Mouse (Mus musculus): Measurements from ENCODE around the gene Alox5ap. TPM values are rescaled to one million over a fixed set of nuclear protein-coding genes. Genes with fewer than 3 reads are reported as not detected.

The Alox5ap gene
- total RNA-seq, 1 experiment from 2014 or later, result 7.8 TPM

DNA sequence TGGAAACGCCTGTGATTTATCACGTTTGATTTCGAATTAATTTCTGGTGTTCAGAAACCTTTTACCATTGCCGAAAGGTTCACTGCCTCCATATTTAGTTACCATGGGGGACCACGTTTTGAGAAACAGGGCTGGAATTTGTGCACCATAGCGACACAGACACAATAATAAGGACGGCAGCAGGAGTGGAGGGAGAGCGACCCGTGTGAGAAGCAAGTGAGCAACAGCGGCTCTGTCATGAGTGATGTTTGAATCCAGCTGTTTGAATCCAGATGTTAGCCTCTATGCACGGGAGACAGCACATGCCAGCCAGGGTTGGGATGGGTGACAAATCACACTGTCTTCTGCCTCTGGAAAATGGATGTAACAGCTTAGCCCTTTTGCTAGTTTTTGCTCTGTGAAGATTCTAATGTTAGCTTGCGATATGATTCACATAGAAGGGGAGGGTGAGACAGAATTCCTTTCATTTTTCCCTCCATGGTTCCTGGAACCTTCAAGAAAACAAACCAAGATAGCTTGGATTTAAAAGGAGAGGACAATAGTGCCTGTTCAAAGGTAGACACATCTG is 50.0 kb downstream of the Alox5ap start:
- no peak for DNase-seq

DNA sequence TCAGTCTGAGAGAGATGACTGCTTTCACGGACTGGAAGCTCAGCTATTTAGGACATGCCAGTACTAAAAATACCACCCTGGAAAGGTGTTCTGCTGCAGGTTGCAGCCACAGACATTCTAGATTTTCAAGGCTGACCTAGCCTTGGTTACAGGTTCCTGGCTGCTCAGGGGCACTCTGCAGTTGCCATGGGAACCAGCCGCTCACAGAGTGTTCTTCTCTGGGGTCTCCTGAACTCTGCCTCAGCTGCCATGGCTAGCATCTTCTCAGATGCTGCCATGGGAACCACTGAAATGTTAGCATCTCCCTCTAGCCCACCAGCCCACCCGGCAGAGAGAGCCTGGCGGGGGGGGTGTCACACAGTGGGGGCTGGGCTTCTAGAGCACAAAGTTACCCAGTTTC is 52.4 kb downstream of the Alox5ap start:
- DNase-seq, result no peak

DNA sequence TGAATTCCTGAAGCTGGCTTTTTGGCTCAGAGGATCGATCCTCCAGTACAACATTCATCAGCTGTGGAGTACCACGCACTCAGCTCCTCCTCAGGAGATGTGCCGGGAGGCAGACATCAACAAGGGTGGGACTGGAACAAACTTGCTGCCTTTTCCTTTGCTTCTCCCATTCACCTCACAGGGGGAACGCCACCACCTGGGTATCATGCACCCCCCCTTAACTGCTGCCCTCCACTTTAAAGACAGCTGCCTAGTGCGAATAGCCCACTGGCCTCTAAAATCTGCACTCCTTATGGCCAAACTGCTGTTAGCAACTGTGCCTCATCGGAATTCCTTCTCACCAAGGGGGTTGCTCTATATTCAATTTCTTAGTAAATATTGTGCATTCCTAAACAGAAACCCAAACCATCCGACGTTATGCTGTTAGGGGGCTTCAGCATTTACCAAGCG is 55.3 kb downstream of the Alox5ap start:
- DNase-seq, result no peak

DNA sequence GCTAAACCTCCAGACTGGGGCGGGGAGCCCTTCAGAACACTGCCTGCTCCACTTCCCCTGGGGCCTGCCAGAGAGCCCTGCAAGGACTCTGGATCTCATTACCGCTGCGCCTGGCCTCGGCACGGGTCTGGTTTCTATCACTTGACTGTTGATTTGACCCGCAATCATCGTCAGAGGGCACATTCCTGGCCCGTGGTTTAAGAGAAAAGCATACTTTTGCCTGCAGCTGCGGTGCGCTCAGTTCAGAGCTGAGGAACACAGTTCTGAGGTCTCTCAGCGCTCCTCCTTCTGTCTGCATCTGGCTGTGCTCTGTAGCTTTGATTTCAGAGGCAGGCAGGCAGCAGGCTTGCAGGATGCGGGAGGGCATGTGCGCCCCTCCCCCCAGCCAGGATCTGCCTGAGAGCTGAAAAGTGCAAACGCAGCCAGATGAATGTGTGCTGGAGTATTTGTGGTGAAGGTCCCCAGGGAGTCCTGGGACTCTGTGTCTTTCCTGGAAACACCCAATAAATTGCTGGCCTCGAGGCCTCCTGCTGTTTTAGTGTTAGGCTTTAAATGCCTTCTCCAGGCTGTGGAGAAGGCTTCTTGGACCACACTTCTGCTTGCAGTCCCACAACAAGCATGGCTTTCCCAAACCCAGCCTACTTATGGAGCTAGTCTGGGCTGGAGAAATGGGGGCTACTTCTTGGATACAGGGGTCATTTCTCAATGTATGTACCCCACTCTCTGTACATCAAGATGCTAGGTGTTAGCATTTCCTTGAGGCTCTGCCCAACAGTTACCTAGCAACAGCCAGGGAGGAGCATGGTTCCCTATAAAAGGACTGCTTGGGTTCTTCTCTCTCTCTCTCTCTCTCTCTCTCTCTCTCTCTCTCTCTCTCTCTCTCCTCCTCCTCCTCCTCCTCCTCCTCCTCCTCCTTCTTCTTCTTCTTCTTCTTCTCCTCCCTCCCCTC is 56.2 kb downstream of the Alox5ap start:
- peak; percentile 72 for DNase-seq

DNA sequence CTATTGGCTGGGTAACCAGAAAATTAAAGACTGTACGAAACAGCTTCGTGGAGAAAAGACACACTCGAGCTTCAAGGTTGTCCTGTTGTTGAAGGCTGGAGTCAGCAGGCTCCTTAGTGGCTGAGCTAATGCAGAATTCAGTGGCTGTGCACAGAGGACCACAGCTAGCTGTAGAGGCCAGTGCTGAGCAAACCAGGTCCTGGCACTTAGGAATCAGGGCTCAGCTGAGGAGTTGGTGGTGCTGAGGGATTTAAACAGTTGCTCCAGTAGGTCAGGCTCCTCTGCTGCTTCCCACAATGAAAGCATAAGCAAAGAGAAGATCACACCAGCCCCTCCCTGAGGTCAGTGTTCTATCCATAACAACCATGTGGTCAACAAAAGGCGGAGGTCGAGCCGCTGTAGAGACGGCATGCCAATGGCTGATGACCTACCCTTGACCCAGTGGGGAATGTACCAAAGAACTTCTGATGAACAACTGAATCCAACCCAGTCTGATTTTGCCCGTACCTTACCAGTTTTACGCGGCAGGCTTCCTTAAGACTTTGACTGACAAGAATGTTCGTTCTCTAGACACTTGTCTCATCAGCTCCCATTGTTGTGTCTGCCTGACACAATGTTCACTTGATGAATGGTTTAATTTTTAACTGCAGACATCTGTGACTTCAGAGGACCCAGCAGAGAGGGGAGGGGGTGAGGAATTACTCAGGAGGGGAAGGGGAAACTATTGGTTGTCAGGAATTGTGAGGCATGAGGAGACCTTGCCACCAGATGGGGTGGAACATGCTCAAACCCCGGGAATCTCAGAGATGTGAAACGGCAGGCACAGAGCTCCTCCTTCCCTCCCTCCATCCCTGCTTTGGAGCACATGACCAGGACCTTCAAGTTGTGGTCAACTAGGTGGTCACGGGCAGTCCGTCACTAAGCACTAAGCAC is 57.6 kb downstream of the Alox5ap start:
- DNase-seq, result no peak

DNA sequence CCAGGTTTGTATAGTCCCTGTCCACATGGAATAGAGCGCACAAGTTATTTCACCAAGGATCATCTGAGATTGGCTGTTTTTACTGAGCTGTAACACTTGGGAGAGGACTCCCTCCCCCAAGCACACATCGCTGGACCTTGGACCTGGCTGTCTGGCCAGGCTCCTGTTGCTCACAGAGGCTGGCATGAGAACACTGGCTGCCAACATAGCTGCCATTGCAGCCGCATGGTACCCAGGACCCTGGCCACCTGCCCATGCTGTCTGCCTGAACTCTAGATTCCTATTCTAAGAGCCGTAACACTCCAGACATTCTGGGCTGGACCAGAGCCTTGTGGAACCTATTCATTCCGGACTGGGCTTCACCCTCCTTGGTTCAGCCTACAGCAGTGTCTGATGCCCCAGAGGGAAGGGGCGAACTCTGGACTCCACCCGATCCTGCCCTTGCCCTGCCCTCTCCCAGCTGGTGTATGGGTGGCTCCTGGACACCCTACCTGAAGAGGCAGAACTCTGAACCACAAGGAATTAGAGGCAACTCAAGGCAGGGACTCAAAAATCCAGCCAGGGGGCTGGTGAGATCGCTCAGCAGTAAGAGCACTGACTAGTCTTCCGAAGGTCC is 58.5 kb downstream of the Alox5ap start:
- DNase-seq, result peak; percentile 47

DNA sequence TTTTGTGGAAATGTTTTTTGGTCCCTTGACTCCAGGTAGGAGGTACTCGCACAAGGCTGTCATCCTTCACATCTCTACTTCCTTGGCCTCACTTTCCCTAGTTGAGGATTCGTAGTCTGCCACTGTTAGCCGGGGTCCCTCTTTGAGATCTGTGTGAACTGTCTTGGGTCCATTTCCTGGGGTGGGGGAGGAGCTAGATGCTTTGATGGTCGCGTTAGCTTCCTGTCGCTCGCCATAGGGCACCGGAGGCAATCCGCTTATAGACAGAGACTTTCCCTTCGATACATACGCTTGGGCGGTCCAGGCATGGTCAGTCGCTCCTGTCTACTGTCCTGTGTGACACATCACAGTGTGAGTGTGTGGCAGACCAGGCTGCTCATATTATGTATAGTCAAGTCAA is 60.2 kb downstream of the Alox5ap start:
- no peak for DNase-seq

DNA sequence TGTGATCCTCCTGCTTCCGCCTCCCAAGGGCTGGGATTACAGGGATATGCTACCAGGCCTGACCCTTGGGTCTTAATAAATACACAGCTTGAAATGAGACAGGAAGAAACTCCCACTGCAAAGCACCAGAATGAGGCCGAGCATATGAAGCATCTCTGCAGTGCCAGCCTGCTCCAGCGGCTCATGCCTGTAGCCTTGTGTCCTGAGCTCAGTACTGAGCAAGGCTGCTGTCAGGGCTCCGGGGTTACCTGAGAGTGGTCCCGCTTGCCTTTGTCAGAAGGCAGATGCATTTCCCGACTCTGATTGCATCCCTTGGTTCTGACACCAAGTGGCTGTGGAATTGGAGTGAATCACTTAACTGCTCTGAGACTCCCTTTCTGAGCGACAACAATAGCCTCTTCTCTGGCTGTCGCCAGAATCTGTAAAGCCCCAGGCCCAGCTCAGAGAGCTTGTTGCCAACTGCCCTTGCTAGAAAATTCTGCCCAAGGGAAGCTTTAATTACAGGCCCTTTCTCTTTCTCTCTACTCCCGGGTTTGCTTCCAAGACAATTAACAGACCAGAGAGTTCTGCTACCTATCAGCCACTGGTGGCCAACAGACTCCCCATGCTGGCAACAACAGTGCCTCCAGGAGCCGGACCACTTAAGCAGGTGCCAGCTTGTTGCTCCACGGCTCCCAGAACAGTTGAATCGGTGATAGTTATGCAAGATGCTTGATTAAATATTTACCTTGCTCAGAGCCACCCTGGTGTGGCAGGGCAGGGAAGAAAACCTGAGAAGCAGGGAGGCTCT is 64.7 kb downstream of the Alox5ap start:
- no peak for DNase-seq

DNA sequence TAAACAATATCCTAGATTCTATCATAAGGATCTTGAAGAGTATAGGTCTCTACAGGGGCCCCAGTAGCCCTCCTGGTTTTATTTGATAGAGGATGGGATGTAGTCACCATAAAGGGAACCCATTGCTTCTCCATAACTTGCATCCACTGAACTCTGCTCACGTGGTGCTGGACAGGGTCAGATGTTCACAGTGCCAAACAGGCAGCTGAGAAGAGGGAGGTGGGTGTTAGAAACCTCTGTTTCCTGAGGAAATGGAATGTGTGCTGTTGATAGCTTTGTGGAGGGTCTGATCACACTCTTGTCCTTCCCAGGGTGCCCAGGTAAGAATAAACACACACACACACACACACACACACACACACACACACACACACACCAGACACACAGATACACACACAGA is 66.0 kb downstream of the Alox5ap start:
- no peak for DNase-seq

DNA sequence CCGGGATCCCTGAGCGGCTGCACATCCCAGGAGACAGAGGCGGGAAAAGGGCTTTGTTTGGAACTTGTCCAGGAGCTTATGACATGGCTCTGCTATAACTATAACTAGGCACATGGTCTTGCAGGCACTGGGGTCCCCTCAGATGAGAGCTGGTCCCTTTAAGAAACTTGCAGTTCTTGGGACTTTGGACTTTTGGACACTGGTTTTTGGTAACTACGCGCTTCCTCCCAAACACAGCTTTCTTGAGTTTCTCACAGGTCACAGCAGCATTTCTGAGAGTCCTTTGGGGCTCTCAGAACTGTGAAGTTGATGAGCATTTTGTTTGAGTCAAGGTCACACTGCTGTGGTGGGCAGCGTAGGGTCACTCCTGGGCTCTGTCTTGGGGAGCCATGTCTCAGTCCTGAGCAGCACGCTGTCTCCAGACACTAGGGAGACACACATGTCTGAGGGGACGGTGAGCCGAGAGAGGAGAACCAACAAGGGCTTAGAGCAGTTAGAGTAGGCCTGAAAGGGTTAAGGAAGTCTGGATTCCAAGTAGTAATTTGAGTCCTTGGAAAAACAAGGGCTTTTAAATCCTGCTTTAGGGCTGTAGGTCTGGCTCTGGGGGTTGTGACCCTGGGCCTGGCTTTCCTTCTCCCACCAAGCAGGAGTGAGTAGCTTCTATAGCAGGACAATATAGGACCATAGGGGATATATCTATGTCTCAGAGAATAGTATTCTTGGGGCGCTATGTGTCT is 67.0 kb downstream of the Alox5ap start:
- no peak for DNase-seq

DNA sequence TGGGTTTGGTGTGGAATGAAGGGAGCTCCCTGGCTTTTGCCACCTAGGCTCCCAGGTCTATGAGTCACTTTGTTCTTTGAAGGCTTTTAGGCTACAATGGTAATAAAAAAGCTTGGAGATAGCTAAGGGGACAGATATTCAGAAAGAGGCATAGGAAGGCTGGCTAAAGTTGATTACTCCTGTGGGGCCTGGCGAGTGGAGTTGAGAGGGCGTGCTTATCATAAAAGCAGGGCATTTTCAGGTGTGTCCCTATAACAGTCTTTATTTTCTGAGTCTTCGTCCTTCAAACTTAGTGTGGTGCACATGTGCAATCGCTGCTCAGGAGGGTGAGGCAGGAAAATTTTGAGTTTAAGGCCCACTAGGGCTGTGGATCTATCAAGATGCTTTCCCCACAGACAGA is 68.2 kb downstream of the Alox5ap start:
- DNase-seq, result no peak

DNA sequence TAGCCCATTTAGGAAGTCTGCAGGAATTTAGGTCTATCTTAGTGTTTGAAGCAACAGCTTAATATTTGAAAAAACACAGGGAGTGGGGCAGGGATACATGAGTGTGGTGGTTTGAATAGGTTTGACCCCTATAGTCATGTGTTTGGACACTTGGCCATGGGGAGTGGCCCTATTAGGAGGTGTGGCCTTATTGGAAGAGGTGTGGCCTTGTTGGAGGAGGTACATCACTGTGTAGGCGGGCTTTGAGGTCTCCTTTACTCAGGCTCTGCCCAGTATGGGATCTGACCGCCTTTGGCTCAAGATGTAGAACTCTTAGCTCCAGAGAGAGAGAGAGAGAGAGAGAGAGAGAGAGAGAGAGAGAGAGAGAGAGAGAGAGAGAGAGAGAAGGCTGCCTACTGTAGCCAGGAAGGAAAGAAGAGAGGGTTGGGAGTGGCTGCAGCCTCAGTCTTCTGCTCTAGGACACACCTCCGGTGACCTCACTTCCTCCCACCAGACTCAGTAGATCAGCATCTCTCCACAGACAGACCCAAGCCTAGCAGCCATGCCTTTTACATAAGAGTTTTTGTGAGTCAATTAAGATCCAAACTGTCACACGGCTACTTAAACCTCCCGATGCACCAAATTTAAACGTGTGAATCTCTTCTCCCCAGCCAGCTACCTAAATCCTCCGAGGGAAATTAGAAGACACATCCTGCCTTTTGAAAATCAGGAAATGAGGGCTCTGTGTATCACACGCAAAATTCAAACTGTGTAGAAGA is 69.6 kb downstream of the Alox5ap start:
- no peak for DNase-seq

DNA sequence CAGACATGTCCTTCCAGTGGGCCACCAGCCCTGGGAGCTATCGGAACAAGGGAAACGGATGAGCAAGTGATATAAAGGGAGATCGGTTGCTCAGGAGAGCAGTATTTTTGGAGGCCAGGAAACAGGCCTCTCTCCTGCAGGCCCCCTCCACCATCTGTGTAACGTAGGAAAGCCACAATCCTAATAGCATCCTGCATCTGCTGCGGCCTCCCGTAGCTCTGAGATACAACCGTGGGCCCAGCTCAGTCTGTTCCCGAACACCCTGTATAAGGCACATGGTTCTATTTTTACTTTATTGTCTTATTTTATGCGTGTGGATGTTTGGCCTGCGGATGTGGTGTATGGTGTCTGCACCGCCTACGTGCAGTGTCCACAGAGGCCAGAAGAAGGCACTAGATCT is 70.4 kb downstream of the Alox5ap start:
- no peak for DNase-seq

DNA sequence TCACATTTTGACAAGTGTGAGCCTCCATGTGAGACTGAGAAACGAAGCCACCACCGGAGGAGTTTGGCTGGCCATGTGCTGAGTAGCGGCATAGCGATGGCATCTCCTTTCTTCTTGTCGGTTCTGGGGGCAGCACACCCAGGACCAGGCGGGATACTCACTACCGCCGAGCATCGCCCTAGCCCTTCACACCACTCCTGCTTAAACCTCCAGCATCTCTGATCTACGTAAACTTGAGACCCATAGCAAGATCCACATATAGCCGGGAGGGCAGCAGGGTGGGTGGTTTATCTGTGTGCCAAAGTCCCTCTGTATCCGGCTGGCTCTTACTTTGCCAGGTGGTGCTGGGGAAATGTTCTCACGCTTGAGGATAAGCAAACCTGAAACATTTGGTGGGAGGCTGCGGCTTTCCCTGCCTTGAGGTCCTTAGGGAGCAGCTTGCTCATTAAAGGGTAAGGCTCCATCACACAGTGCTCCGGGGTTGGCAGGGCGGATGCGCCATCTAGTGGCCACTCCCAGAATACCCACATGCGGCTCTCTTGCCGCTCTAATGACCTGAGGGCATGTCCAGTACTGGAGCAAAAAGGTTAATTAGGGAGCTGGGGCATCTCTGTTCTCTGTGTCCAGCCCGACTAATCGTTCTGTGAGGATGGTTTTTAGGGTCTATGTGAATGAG is 71.1 kb downstream of the Alox5ap start:
- peak; percentile 85 for DNase-seq

DNA sequence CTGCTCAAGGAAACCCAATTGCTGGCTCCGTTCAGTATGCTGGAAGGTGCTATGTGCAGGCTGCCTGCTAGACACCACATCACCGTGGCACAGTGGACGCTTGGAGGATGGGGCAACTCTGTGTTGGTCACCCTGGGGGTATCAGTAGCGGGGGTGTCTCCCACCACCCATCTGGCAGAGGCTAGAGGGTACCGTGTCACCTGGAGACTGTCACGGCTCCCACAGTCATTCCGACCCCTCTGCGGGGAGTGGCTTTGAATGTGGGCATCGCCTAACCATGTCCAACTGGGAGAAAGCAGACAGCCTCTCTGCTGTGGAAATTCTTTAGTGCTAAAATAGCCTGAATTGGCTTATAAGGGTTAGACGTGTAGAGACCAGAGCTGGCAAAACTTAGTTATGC is 72.6 kb downstream of the Alox5ap start:
- DNase-seq, result no peak
